ENCODE assay signal across 51 mouse cellular contexts in genomic region chr8:21912554-21912953, GRCm38 (mm10). TPM values are rescaled to one million over a fixed set of nuclear protein-coding genes. Genes with fewer than 3 reads are reported as not detected.
"Had no signal": no experiment of that assay in that cellular context is flagged by ENCODE, and none has a peak within 500 bp of the region (broad histone marks: within the 10 kb centered on the region; RNA-seq: fewer than 3 reads in every experiment).

No protein-coding gene starts in this region.

- H3K9ac ChIP-seq: heart, embryonic 12.5 days; heart, embryonic 13.5 days; heart, embryonic 15.5 days; hindbrain, embryonic 13.5 days; hindbrain, embryonic 14.5 days; hindbrain, embryonic 15.5 days; intestine, embryonic 15.5 days; kidney, embryonic 15.5 days had no signal

- H3K4me1 ChIP-seq: heart, embryonic 12.5 days; heart, embryonic 13.5 days; heart, embryonic 15.5 days; hindbrain, embryonic 10.5 days; hindbrain, embryonic 13.5 days; hindbrain, embryonic 15.5 days; intestine, embryonic 15.5 days; kidney, embryonic 15.5 days had no signal

- H3K27ac ChIP-seq: heart, embryonic 13.5 days; heart, embryonic 15.5 days; hindbrain, embryonic 10.5 days; hindbrain, embryonic 13.5 days; hindbrain, embryonic 14.5 days; hindbrain, embryonic 15.5 days; hindbrain, postnatal 0 days; intestine, embryonic 15.5 days; kidney, embryonic 15.5 days; kidney, postnatal 0 days; layer of hippocampus, adult 2 months; left cerebral cortex, adult 2 months had no signal

- H3K27me3 ChIP-seq: heart, embryonic 12.5 days; heart, embryonic 13.5 days; heart, embryonic 15.5 days; hindbrain, embryonic 13.5 days; hindbrain, embryonic 15.5 days; intestine, embryonic 15.5 days; kidney, embryonic 15.5 days had no signal

- DNase-seq: heart, postnatal 10 days; heart, postnatal 14 days; heart, postnatal 36 days; heart, postnatal 4 days; kidney, adult 11 months; kidney, adult 18-20 months; kidney, adult 2 months; kidney, adult 8-10 months; kidney, adult 9 months; kidney, postnatal 10 days; kidney, postnatal 14 days; kidney, postnatal 25 days; kidney, postnatal 36 days; kidney, postnatal 4 days; layer of hippocampus, adult 9-11 months; layer of hippocampus, postnatal 36 days had no signal

- H3K36me3 ChIP-seq: heart, embryonic 12.5 days; heart, embryonic 13.5 days; heart, embryonic 15.5 days; hindbrain, embryonic 10.5 days; hindbrain, embryonic 13.5 days; hindbrain, embryonic 15.5 days; intestine, embryonic 15.5 days; kidney, embryonic 15.5 days had no signal

- ATAC-seq: hindbrain, embryonic 16.5 days; hindbrain, postnatal 0 days; inflammation-experienced regulatory T-cells, adult 6 months; intestine, embryonic 15.5 days; intestine, embryonic 16.5 days; intestine, postnatal 0 days had no signal

- H3K4me2 ChIP-seq: heart, embryonic 11.5 days; heart, embryonic 12.5 days; heart, embryonic 13.5 days; heart, embryonic 15.5 days; hindbrain, embryonic 13.5 days; hindbrain, embryonic 14.5 days; hindbrain, embryonic 15.5 days; intestine, embryonic 15.5 days; kidney, embryonic 15.5 days had no signal

- H3K9me3 ChIP-seq: heart, embryonic 12.5 days; heart, embryonic 13.5 days; heart, embryonic 15.5 days; hindbrain, embryonic 10.5 days; hindbrain, embryonic 13.5 days; hindbrain, embryonic 15.5 days; intestine, embryonic 15.5 days; kidney, embryonic 15.5 days had no signal

- H3K4me3 ChIP-seq: heart, embryonic 12.5 days; heart, embryonic 13.5 days; heart, embryonic 15.5 days; hindbrain, embryonic 10.5 days; hindbrain, embryonic 13.5 days; hindbrain, embryonic 15.5 days; intestine, embryonic 15.5 days; kidney, embryonic 15.5 days; layer of hippocampus, adult 2 months; left cerebral cortex, adult 2 months had no signal

RNA-seq across cellular contexts. Expression of gene Defb11, which starts 6.3 kb away (rescaled TPM):
- total RNA-seq: heart, postnatal 10 days; heart, postnatal 14 days; heart, postnatal 25 days; heart, postnatal 36 days; heart, postnatal 4 days; hematopoietic stem cell, adult 5-6 weeks; hindbrain, postnatal 0 days; layer of hippocampus, adult 18-20 months; layer of hippocampus, adult 2 months; layer of hippocampus, adult 8-10 months; layer of hippocampus, postnatal 36 days; left cerebral cortex, adult 18-20 months; left cerebral cortex, adult 2 months; left cerebral cortex, adult 8-10 months had no signal
- polyA plus RNA-seq: heart, embryonic 11.5 days; heart, embryonic 12.5 days; heart, embryonic 13.5 days; heart, embryonic 14.5 days; heart, embryonic 15.5 days; heart, embryonic 16.5 days; heart, postnatal 0 days; inflammation-experienced regulatory T-cells, adult 6 months; intestine, embryonic 14.5 days; intestine, embryonic 15.5 days; intestine, embryonic 16.5 days; intestine, postnatal 0 days; kidney, embryonic 14.5 days; kidney, embryonic 16.5 days; large intestine, adult 2 months had no signal

RNA-seq across cellular contexts. Expression of gene Defb15, which starts 20.0 kb away (rescaled TPM):
- total RNA-seq: heart, postnatal 10 days; heart, postnatal 14 days; heart, postnatal 25 days; heart, postnatal 36 days; heart, postnatal 4 days; hematopoietic stem cell, adult 5-6 weeks; hindbrain, postnatal 0 days; layer of hippocampus, adult 18-20 months; layer of hippocampus, adult 2 months; layer of hippocampus, adult 8-10 months; layer of hippocampus, postnatal 10 days; layer of hippocampus, postnatal 14 days; layer of hippocampus, postnatal 25 days; layer of hippocampus, postnatal 36 days; left cerebral cortex, adult 18-20 months; left cerebral cortex, adult 2 months; left cerebral cortex, adult 8-10 months had no signal
- polyA plus RNA-seq: heart, embryonic 11.5 days; heart, embryonic 12.5 days; heart, embryonic 13.5 days; heart, embryonic 14.5 days; heart, embryonic 15.5 days; heart, embryonic 16.5 days; heart, postnatal 0 days; hindbrain, embryonic 10.5 days; hindbrain, embryonic 11.5 days; hindbrain, embryonic 13.5 days; hindbrain, embryonic 14.5 days; hindbrain, embryonic 15.5 days; hindbrain, embryonic 16.5 days; hindbrain, postnatal 0 days; inflammation-experienced regulatory T-cells, adult 6 months; intestine, embryonic 14.5 days; intestine, embryonic 15.5 days; intestine, embryonic 16.5 days; intestine, postnatal 0 days; kidney, adult 2 months; kidney, embryonic 14.5 days; kidney, embryonic 15.5 days; kidney, embryonic 16.5 days; kidney, postnatal 0 days; large intestine, adult 2 months had no signal

RNA-seq across cellular contexts. Expression of gene Defb35, which starts 25.6 kb away (rescaled TPM):
- total RNA-seq: heart, postnatal 10 days; heart, postnatal 14 days; heart, postnatal 25 days; heart, postnatal 36 days; heart, postnatal 4 days; hematopoietic stem cell, adult 5-6 weeks; hindbrain, postnatal 0 days; layer of hippocampus, adult 18-20 months; layer of hippocampus, adult 2 months; layer of hippocampus, adult 8-10 months; layer of hippocampus, postnatal 10 days; layer of hippocampus, postnatal 14 days; layer of hippocampus, postnatal 25 days; layer of hippocampus, postnatal 36 days; left cerebral cortex, adult 18-20 months; left cerebral cortex, adult 2 months; left cerebral cortex, adult 8-10 months had no signal
- polyA plus RNA-seq: heart, embryonic 11.5 days; heart, embryonic 12.5 days; heart, embryonic 13.5 days; heart, embryonic 14.5 days; heart, embryonic 15.5 days; heart, embryonic 16.5 days; heart, postnatal 0 days; hindbrain, embryonic 10.5 days; hindbrain, embryonic 11.5 days; hindbrain, embryonic 13.5 days; hindbrain, embryonic 14.5 days; hindbrain, embryonic 15.5 days; hindbrain, embryonic 16.5 days; hindbrain, postnatal 0 days; inflammation-experienced regulatory T-cells, adult 6 months; intestine, embryonic 14.5 days; intestine, embryonic 15.5 days; intestine, embryonic 16.5 days; intestine, postnatal 0 days; kidney, adult 2 months; kidney, embryonic 14.5 days; kidney, embryonic 15.5 days; kidney, embryonic 16.5 days; kidney, postnatal 0 days; large intestine, adult 2 months had no signal

RNA-seq across cellular contexts. Expression of gene Defb9, which starts 27.3 kb away (rescaled TPM):
- total RNA-seq: heart, postnatal 10 days; heart, postnatal 14 days; heart, postnatal 25 days; heart, postnatal 36 days; heart, postnatal 4 days; hematopoietic stem cell, adult 5-6 weeks; hindbrain, postnatal 0 days; layer of hippocampus, adult 18-20 months; layer of hippocampus, adult 2 months; layer of hippocampus, adult 8-10 months; layer of hippocampus, postnatal 10 days; layer of hippocampus, postnatal 14 days; layer of hippocampus, postnatal 25 days; layer of hippocampus, postnatal 36 days; left cerebral cortex, adult 18-20 months; left cerebral cortex, adult 2 months; left cerebral cortex, adult 8-10 months had no signal
- polyA plus RNA-seq: heart, embryonic 11.5 days; heart, embryonic 12.5 days; heart, embryonic 13.5 days; heart, embryonic 14.5 days; heart, embryonic 15.5 days; heart, embryonic 16.5 days; heart, postnatal 0 days; hindbrain, embryonic 11.5 days; inflammation-experienced regulatory T-cells, adult 6 months; intestine, embryonic 14.5 days; intestine, embryonic 15.5 days; intestine, embryonic 16.5 days; intestine, postnatal 0 days; kidney, adult 2 months; kidney, embryonic 14.5 days; kidney, embryonic 15.5 days; kidney, embryonic 16.5 days; kidney, postnatal 0 days; large intestine, adult 2 months had no signal

RNA-seq across cellular contexts. Expression of gene Defb13, which starts 34.0 kb away (rescaled TPM):
- total RNA-seq: heart, postnatal 10 days; heart, postnatal 14 days; heart, postnatal 25 days; heart, postnatal 36 days; heart, postnatal 4 days; hematopoietic stem cell, adult 5-6 weeks; hindbrain, postnatal 0 days; layer of hippocampus, adult 18-20 months; layer of hippocampus, adult 2 months; layer of hippocampus, adult 8-10 months; layer of hippocampus, postnatal 10 days; layer of hippocampus, postnatal 14 days; layer of hippocampus, postnatal 25 days; layer of hippocampus, postnatal 36 days; left cerebral cortex, adult 18-20 months; left cerebral cortex, adult 2 months; left cerebral cortex, adult 8-10 months had no signal
- polyA plus RNA-seq: heart, embryonic 11.5 days; heart, embryonic 12.5 days; heart, embryonic 13.5 days; heart, embryonic 14.5 days; heart, embryonic 15.5 days; heart, embryonic 16.5 days; heart, postnatal 0 days; hindbrain, embryonic 10.5 days; hindbrain, embryonic 11.5 days; hindbrain, embryonic 13.5 days; hindbrain, embryonic 14.5 days; hindbrain, embryonic 15.5 days; hindbrain, embryonic 16.5 days; hindbrain, postnatal 0 days; inflammation-experienced regulatory T-cells, adult 6 months; intestine, embryonic 14.5 days; intestine, embryonic 15.5 days; intestine, embryonic 16.5 days; intestine, postnatal 0 days; kidney, adult 2 months; kidney, embryonic 14.5 days; kidney, embryonic 15.5 days; kidney, embryonic 16.5 days; kidney, postnatal 0 days; large intestine, adult 2 months had no signal
